Mouse (Mus musculus) lung, postnatal 25 days (tissue): ENCODE data around the gene Mrc2.

Experiments
- DNase-seq: peaks from one replicate; pipeline ENCODE4 v3.0.0; 2022; ENCODE audit warnings: low spot score

Mrc2 gene

DNA sequence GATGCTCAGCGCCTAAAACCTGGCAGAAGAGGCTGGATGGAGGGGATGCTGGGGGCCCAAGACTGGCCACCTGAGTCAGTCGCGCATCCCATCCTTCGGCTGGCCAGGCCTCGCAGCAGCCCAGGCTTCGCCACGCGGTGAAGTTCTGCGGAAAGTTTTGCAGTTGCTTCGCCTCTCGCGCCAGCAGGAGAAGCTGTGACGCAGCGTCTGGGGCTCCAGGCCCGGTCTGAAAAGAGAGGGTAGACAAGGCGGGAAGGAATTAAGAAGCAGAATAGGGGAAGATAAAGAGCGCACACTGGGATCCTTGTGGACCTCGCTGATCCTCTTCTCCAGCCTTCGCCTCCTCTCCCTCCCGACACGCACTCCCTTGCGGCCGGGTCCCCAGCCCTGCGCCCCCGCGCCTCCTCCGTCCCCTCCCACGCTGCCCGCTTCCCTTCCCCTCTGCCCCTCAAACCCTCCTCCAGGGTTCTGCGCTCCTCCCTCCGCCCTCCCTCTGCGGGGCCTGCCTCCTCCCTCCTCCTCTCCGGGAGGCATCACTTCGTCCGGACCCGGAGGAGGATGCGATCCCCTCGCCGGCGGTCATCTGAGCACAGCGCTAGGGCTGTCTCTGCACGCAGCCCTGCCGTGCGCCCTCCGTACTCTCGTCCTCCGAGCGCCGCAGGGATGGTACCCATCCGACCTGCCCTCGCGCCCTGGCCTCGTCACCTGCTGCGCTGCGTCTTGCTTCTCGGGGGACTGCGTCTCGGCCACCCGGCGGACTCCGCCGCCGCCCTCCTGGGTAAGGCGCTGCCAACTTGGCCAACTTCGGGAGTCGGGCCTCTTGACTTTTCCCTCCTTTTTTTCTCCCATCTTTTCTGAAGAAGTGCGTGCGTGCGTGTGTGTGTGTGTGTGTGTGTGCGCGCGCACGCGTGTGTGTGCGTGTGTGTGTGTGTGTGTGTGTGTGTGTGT lies at the start of gene Mrc2:
Gene Mrc2, plus strand, starts transcription at position 520 of the 948 bp plus-strand sequence.
- DNase-seq: no peak

DNA sequence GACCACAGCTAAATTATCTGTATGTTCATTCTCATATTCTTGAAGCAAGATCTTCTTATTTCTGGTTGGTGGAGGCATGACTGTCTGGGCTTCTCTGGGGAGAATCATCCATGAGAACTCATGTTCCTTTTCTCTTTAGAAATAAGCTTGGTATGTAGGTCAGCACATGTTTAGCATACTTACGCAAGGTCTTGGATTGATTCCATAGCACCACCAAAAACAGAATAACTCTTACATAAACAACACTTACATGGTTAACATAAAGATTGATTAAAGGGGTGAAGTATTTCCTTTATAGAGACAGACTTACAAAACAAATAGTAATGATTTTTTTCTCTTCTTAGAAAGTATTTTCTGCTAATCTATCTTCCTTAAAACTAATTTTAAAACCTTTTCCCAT lies 46.1 kb upstream of the Mrc2 start:
- DNase-seq: no peak

DNA sequence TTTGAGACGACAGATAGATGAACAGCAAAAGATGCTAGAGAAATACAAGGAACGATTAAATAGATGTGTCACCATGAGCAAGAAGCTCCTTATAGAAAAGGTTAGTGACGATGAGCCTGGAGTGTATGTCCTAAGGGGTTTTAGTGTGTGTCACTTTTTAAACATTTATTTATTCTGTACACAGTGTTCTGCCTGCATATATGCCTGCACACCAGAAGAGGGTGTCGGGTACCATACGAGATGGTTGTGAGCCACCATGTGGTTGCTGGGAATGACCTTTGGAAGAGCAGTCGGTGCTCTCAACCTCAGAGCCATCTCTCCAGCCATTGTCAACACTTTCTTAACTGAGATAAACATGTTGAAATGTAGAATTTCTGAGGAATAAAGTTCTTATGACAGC lies 45.7 kb upstream of the Mrc2 start:
- no peak for DNase-seq

DNA sequence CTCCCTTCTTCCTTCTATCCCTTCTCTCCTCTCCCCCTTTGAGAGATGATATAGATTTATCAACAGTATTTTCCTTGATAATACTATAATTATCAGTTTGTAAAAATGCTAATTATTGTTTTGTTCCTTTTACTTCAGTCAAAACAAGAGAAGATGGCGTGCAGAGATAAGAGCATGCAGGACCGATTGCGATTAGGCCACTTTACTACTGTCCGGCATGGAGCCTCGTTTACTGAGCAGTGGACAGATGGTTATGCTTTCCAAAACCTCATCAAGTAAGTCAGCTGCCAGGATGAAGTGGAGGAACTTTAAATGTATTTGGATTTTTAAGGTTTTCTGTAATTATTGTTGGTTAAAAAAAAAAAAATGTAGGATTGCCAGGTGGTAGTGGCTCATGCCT lies 45.1 kb upstream of the Mrc2 start:
- DNase-seq: no peak

DNA sequence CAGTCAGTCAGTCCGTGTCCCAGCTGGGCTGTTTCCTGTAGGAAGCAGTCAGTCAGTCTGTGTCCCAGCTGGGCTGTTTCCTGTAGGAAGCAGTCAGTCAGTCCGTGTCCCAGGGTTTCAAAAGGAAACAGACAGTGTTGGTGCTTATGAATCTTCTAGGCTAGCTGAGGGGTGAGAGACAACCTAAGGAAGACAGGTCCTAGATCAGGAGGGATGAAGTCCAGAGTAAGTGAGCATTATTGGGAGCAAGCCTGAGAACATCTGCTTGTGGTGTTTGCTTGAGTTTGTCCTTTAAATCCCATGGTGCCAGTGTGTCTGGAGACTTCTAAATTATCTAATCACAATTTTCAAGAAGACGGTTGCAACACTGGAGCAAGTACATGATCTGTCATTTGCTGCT lies 32.7 kb upstream of the Mrc2 start:
- no peak for DNase-seq

DNA sequence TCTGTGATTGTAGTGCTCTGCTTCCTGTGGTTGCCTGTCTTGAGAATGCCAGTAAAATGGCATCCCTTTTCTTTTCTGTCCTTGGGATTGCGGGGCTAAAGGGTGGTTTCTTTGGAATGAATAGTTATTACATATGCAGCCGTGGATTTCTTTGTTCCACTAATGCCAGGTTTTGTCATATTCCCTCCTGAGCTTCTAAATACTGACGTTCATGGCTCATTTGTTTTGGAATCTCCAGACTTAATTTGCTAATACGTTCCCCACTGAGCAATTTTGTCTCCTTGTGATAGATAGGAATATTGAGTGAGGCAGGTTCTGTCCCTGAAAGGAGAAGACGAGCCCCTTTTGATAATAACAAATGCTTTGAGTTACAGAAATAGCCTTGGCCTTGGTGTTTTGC lies 31.3 kb upstream of the Mrc2 start:
- no peak for DNase-seq

DNA sequence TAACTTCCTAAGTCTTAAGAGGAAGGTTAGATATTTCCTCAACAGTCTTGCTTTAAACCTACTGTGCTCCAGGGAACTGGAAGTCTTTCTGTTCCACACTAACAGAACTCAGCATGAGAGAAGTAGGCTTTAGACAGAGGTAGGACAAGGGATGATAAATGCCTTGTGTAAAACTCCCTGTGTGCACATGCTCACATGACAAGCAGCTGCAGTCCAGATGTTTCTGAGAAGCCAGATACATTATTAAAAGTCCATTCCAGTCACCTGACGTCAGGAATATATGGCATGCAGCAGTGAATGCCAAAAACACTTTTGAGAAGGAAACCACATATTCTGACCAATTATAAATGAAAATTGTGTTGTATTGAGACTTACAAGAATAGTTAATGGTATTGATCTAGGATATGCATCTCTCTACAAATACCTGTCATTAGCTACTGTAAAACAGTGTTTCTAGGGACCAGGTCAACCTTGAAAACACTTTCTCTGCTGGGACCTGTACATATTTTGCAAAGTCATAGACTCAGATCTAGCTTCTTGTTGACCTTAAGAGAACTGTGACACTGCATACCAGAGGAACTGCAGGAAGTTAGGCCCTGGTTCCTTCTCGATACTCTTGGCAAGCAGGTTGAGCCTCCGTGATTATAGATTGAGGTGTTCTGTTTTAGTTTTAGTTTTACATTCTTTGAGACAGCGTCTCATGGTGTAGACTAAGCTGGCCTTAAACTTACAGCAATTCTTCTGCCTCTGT lies 30.7 kb upstream of the Mrc2 start:
- DNase-seq: no peak

DNA sequence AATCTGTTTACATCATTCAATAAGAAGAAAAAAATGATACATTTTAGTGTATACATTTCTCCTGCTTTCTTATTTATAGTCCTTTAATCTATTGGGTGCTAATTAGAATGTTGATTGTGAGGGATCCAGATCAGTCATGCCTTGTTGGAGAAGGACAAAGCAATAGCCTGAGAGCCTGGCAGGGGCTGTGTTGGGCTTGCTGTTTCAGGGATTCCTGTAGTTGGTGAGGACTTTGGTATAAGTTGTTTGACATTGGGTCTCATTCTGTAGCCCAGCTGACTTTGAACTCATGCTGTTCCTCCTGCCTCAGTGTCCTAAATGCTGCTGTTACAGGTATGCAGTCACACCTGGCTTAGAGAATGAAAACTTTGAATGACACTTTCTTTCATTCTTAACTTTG lies 27.9 kb upstream of the Mrc2 start:
- no peak for DNase-seq

DNA sequence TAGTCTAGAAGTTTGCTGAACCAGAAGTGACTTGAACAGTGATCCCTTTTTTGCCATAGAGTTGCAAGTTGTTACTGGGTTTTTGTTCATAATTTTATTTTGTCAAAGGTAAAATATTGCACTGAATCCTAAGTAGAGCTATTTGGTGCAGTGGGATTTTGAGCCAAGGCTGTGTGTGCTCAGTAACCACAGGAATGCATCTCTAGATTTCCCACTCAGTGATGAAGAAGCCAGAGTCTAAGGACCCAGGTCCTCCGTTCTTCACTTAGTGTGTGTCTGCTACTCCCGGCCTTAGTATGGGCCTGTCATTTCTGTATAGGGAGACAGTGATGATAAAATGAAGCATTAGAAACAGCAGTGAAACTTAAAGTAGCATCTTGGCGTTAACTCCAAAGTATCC lies 27.5 kb upstream of the Mrc2 start:
- DNase-seq: peak; percentile 26

DNA sequence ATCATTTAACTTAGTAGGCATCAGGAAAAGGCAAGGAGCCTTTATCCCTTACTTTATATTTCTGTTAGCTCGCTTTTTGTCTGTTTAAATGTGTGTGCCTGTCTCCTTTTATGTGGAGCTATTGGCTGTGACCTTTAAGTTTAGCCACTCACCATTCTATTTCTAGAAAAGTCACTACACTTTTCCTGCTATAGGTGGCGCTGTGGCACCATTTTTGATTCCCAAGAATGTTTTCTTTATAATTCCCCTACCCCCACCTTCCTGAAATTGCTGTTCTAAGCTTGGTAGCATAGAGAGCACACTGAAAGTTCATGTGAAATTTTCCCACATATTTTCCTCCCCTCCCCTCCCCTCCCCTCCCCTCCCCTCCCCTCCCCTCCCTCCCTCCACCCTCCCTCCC lies 22.3 kb upstream of the Mrc2 start:
- DNase-seq: peak; percentile 65

DNA sequence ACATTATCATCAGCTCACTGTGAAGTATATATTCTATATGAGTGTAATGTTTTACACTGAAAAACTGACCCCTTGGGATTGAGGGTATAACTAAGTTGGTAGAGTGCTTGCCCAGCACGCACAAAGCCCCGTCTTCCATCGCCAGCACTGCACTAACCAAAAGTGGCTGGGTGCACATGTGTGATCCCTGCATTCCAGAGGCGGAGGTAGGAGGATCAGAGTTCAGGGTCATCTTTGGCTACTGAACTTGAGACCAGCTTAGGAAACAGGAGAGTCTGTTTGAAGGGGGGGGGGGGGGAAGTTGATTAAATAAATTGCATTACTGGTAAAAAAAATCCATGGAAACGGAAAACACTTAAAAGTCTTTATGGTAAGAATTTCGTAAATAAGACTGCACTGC lies 12.0 kb upstream of the Mrc2 start:
- DNase-seq: no peak

DNA sequence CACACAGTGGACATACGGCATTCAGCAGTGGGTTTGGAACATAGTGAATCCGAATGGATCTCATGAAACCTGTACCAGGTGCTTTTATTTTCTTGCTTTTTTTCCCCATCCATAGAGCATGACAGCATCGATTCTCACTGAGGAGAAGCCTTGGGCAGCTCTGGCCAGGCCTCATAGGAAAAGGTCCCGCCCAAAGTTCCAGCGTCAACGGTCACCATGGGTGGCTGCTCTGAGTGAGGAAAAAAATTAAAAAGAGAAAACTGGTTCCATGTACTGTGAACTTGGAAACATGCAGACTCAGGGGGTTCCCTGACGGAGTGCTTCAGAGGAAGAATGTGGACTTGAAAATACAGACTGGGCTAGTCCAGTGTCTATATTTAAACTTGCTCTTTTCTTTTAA lies 11.2 kb upstream of the Mrc2 start:
- no peak for DNase-seq

DNA sequence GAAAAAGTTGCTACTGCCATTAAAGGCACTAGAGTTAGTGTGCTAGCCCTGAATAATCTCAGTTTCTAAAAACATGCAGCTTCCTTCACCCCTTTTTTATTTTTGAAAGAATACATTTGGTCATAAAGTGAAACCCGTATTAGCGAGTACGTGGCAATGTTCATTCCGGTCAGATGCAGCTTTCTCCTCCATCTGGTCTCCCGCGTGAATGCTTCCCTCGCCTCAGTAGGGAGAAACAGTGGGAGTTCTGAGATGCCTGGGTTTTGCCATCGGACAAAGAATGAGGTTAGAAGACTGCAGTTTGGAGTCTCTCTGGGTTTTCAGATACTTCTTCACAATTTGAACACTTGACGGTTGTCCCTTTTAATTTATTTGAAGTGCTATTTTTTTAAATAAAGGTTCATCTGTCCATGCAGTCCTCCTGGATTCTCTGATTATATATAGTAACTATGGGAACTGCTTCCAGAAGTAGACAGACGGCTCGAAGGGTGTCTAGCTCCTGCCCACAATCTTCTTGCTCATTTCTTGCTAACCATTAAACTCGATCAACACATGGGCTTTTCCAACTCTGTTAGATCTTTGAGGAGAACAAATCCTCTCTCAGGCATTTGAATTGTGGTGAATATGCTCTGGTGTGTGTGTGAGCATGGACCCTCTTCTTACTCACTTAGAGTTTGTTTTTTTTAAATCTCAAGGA lies 10.5 kb upstream of the Mrc2 start:
- DNase-seq: no peak

DNA sequence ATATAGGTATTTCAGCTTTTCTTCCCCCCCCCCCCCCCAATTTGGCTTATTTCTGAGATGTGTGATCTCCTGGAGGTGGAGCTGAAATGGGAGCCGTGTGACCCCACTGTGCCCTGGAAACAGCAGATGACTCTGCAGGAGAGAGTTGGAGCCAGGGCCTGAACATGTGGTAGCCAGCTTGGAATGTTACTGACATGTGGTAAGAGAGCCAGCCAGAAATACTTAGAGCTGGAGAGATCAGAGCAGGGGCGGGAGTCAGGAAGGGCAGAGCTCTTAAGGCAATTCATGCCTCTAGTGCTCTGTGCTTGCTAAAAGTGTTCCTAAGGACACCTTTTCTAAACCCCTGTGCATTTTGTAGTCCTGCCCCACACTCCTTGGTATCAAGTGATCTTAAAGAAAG lies 10.0 kb upstream of the Mrc2 start:
- peak; percentile 77 for DNase-seq

DNA sequence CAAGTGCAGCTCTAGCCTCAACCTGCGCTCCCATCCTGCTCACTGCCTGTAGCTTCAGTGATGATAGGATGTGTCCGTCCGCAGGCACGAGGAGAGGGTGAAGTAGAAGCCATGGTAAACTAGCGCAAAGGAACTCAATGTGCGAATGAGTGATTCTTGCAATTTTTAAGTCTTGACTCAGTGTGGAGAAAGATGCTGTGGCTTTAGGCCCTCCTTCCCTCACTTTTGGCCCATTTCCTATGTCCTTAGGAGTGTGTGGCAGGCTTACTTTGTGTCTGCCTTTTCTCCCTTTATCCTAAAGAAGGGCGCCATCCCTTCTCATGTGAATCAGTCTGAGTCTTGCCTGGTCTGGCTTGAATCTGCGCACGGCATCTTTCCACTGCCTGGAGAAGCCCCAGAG lies 9.4 kb upstream of the Mrc2 start:
- DNase-seq: no peak

DNA sequence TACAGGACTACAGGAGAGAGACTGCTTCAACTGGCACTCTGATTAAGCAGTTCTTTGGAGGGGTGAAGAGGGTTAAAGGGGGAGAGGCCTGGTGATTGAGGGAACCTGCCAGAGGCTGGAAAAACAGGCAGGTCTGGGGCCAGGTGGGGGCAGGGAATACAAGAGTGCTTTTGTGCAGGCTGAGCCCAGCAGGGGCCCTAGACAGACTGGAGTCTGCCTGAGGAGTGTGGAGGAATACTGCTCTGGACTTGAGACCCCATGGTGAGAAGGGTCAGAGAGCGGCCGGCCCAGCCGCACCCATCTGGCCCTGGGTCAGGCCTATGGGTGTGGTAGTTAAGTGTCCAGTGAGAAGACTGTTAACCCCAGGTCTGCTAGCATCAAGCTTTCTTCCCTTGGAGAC lies 6.7 kb upstream of the Mrc2 start:
- DNase-seq: no peak

DNA sequence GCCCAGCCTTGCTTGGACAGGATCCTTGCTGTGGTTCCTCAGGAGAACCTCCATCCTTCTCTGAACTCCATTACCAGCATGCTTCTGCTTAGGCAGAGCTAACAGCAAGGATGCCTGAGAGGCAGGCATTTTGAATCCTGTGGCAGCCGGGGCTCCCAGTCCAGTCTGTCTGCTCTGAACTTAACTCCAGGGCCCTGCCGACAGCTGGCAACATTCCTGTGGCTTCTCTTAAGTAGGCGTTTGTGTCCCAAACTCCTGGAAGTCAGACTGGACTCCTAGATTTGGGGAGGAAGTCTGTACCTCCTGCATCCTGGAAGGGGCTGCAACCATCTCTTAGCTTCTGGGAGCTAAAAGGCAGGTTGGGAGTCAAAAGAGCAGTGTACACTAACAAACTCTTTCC lies 3.0 kb upstream of the Mrc2 start:
- DNase-seq: no peak

DNA sequence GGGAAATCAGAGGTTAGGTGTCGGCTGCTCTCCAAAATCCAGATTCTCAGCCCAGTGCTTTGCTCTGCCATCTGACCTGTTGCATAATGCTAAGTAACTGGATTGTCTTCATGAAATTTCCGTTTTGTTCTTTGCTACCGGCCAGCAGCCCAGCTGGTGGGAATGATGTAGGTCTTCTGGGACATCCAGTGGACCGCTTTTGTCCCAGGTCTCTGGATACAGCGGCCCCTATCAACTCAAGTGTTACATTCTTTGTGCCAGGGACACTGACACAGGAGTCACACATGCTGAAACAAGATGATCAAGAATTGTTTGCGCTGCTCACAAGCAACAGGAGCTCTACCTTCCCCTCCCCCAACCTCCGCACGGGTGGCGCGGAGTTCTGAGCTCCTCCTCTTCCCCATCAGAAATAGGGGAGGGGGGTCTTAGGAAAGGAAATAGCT lies 741 bp upstream of the Mrc2 start:
- peak; percentile 54 for DNase-seq

DNA sequence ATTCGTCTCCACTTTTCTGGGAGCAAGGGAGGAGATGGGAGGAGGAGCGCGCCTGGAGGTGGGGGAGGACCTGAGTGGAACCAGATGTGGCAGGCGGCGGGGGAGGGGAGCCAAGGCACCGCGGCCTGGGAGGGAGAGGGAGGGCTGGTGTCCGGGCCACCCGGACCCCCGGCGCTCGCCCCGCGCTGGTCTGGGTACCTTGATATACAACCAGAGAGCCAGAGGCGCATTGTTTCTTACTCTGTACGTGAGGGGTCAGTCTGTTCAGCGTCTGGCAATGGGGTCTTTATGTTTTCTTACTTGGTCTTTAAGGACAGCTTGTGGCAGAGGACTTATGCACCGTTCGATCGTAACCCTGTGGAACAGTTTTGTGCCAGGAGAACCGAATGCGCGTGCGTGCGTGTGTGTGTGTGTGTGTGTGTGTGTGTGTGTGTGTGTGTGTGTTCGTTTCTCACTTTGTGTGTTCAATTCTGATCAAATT lies 698 bp downstream of the Mrc2 start:
- DNase-seq: no peak

DNA sequence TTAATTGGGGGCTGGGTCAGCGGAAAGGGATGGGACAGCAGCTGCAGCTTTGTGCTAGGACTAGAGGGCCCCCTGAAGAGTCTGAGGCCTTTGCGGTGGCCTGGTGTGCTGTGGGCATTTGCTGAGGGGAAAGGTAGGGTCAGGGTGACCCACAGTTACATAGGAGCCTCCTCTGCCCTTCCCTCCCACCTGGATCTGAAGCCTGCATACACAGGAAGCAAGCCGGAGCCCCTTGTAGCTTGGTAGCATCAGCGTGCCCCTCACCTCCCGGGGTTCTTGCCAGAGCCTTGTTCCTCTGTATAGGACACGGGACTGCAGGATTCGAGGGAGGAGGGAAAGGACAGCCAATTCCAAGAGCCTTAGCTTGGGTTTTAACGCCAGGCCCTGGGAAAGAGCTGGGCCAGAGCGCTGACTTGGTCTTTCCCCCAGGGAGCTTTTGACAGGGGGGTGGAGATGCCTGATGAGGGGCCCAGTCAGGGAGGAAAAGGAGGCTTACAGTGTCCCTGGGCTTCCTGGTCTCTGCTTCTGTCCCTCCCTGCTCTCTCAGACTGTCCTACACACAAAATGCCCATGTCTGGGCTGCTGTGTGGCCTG lies 1.6 kb downstream of the Mrc2 start:
- DNase-seq: no peak

DNA sequence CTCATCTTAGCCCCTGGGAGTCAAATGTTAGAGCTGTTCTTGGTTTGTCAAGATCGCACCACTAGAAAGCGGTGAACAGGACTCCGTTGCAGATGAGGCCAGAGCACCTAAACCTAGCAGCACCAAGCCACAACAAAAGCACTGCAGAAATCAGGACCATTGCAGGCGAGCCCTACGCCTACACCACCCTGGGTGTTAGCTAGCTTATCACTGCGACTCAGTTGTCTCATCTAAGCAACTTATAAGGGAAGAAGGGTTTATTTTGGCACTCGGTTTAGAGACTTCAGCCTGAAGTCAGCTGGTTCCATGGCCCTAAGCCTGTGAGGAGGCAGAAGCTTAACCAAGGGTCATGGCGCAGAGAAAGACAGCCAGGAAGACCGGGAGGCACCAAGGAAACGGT lies 3.6 kb downstream of the Mrc2 start:
- DNase-seq: no peak

DNA sequence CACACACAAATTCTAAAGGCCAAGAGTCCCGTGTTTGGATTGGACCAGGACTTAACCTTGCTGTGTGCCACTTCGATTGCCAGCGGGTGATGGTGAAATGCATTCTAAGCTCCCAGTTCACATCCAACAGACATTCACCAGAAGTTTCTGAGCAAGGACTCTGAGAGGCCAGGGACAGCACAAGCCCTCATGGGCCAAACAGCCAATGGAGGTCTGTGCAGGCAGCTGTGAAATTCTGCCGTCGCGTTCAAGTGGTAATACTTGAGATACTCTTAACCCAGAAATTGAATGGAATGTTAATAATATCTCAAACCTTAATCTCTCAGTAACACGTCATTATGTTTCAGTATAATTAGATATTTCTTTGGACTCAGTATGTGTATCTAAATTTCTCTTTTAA lies 17.8 kb downstream of the Mrc2 start:
- peak; percentile 64 for DNase-seq
